Mouse (Mus musculus) T-helper 2 cell (primary cell): ENCODE results near the gene Endod1.

Source experiments
- in situ Hi-C: fragments of 300-600 bp; cut with MboI, MseI; formaldehyde crosslinking; loops from one replicate; pipeline ENCODE4 v1.15.1; 2025; ENCODE audit warnings: high pct_unique_total_duplicates

Gene Endod1

DNA sequence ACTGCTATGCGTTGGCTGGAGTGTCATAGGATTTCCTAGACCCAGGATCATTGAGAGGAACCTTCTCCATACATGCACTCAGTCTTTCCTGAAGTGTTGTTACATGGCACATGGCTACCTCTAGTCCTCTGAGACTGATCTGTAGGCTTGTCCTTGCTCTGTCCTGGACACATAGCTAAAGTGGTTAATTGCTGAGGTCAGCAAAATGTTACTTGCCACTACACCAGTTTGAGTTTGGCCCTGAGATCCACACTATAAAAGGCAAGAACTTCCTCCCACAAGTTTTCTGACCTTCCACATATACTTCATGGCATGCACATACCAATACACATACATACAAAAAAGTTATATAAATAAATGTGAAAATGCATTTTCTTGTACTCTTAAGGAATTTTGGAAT, 64.7 kb downstream of the Endod1 start:
- in situ Hi-C loops: no loop called here

- in situ Hi-C loops: no loop called here
Observed at GRCm38 (mm10) chr9:14314477-14314876, 66.8 kb downstream of the Endod1 start.

DNA sequence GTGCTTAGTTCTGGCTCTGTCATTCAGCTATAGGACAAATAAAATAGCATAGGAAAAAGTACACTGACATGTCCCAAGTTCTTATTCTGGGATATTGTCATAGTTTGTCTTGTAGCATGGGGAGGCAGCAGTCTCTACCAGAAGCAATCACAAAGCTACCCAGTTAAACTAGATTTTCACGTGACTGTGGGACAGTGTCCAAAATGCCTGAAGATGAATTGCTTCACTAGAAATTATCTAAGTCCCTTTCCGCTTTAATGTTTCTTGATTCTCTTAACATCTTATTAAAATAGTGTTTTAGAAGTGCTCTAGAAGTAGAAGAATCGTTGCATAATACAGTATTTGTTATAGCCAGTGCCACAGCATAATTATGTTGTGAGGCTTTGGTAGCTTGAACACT, 67.3 kb downstream of the Endod1 start:
- in situ Hi-C loops: no loop called here

- in situ Hi-C loops: no loop called here
Observed at GRCm38 (mm10) chr9:14307341-14307740, 74.0 kb downstream of the Endod1 start.

GRCm38 (mm10) chr9:14304262-14304968, 76.9 kb downstream of the Endod1 start:
- in situ Hi-C loops: no loop called here
